Mouse (Mus musculus) midbrain, embryonic 16.5 days (tissue): Measurements from ENCODE around the gene Mmachc. TPM values are rescaled to one million over a fixed set of nuclear protein-coding genes. Genes with fewer than 3 reads are reported as not detected.

ENCODE experiments used
- ATAC-seq: fragments of 200-750 bp; cut with Nextera tagmentation; 2 replicates; pipeline ENCODE4 v1.8.0; 2017; ENCODE audit warnings: moderate TSS enrichment
- H3K27ac ChIP-seq: fragments of 300-500 bp; sonication (generic); 2 replicates; pipeline ENCODE4 v1.5.1; 2014; ENCODE audit warnings: mild to moderate bottlenecking, low read length, mixed read lengths
- H3K27me3 ChIP-seq: fragments of 300-500 bp; sonication (generic); 2 replicates; pipeline ENCODE4 v1.6.1; 2014; ENCODE audit warnings: low read depth, low read length, mixed read lengths; ENCODE audit not compliant: control insufficient read depth, insufficient read depth
- H3K36me3 ChIP-seq: fragments of 300-500 bp; sonication (generic); 2 replicates; pipeline ENCODE4 v1.6.1; 2014; ENCODE audit warnings: mild to moderate bottlenecking, low read length, moderate library complexity, mixed read lengths; ENCODE audit not compliant: control insufficient read depth, insufficient read depth
- H3K4me1 ChIP-seq: fragments of 300-500 bp; sonication (generic); 2 replicates; pipeline ENCODE4 v1.6.1; 2014; ENCODE audit warnings: mild to moderate bottlenecking, low read length, mixed read lengths; ENCODE audit not compliant: control insufficient read depth, insufficient read depth
- H3K4me2 ChIP-seq: fragments of 300-500 bp; sonication (generic); 2 replicates; pipeline ENCODE4 v1.6.1; 2014; ENCODE audit warnings: mild to moderate bottlenecking, low read length, mixed read lengths
- H3K4me3 ChIP-seq: fragments of 300-500 bp; sonication (generic); 2 replicates; pipeline ENCODE4 v1.5.1; 2014; ENCODE audit warnings: low read depth, mild to moderate bottlenecking, low read length, moderate library complexity, mixed read lengths
- H3K9ac ChIP-seq: fragments of 300-500 bp; sonication (generic); 2 replicates; pipeline ENCODE4 v1.6.1; 2014; ENCODE audit warnings: low read depth, low read length, mixed read lengths
- H3K9me3 ChIP-seq: fragments of 300-500 bp; sonication (generic); replicated peaks from 2 replicates; pipeline ENCODE4 v1.6.1; 2014; ENCODE audit warnings: mild to moderate bottlenecking, low read length, mixed read lengths; ENCODE audit not compliant: control insufficient read depth, poor library complexity, severe bottlenecking
- WGBS: fragments of 180-500 bp; shearing (Covaris S2); extraction: QIAGEN DNeasy Blood & Tissue Kit; methylation state at CpG from one replicate; pipeline ENCODE4 v1.1.7; 2014; 5-methylcytosine and 5-hydroxymethylcytosine counted together
- polyA plus RNA-seq: library from polyadenylated mRNA; unstranded; fragments of >200 nt; fragmentation: Nextera tagmentation; extraction: Ambion mirVana; gene quantifications from 2 replicates; pipeline ENCODE4 v1.2.1, GENCODE M21; 2015

The Mmachc gene
- polyA plus RNA-seq, 1 experiment from 2014 or later: 20.9 TPM

DNA sequence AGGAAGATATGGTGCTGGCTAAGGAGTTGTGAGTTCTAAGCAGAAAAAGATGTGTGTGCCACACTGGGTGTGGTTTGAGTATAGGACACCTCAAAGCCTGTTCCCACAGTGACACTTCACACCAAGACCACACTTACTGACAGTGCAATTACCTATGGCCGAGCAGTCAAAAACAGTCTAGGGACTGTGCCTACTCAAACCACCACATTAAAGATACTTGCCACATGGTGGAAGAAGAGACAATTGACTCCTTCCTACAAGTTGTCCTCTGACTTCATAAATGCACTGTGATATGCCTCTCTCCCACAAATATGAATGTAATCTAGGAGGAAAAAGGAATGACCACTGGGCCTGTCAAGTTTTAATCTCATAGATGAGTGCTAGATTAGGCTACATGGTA is 7.2 kb downstream of the Mmachc start:
- ATAC-seq: no peak
- Histone ChIP-seq H3K27me3 (no peaks in the 10 kb centered on the region), H3K36me3 (0 out of 2 replicates have a peak, but pooled peaks cover 4% of the 10 kb centered on the region), H3K9me3 (no peaks in the 10 kb centered on the region), H3K4me1 (no peaks in the 10 kb centered on the region), H3K27ac (no peak overlapping the region), H3K4me3 (no peak overlapping the region), H3K4me2 (no peak overlapping the region), H3K9ac (no peak overlapping the region)
- 97% methylated on average over 1 of the region's 1 CpGs for WGBS

DNA sequence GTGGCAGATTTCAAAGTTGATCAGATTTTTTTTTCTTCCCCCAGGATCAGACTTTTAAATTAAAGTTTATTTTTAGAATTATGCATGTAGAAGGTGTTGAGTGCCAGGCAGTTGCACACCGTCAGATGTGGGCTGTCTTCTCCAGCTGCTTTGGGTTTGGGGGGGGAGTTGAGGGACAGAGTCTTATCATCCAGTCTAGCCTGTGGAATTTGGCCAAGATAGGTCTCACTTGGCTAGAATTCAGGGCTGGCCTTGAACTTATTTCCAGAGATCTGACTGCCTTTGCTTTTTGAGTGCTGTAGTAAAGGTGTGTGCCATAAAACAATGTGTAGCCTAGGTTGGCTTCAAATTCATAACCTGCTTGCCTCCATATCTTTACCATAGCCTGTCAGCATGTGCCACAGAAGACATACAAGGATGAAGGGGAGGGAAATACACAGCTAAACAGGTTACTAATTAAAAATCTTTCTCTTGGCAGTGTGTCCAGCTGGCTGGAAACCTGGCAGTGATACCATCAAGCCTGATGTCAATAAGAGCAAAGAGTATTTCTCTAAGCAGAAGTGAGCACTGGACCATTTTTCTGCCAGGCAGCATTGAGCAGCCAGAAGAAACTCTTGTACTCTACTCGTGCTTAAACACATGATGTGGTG is 9.4 kb downstream of the Mmachc start:
- H3K36me3 ChIP-seq: peaks cover 10% of the 10 kb centered on the region; the same call in 1 of the 2 replicates
- no peaks in the 10 kb centered on the region for H3K4me1 ChIP-seq
- no peak overlapping the region for H3K4me3 ChIP-seq
- no peak for ATAC-seq
- H3K9me3 ChIP-seq: no peaks in the 10 kb centered on the region
- no peaks in the 10 kb centered on the region for H3K27me3 ChIP-seq
- no peak overlapping the region for H3K27ac ChIP-seq
- WGBS: 76% methylated on average over 2 of the region's 2 CpGs
- H3K9ac ChIP-seq: no peak overlapping the region
- H3K4me2 ChIP-seq: no peak overlapping the region

DNA sequence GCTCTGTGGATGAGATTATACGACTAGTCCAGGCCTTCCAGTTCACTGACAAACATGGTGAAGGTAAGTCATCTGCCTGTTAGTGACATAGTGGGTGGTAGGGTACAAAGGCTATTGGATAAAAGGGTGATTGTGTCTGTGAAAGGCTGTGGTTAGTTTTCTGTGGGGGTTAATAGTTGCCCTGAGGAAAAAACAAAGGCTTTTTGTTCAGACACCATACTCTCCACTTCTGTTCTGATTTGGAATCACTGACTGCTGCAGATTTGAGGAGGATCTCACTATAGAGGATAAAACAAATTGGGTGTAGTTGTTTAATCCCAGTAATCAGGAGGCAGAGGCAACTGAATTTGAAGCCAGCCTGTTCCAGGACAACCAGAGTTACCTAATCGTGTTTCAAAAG is 14.4 kb downstream of the Mmachc start:
- 83% methylated on average over 2 of the region's 2 CpGs for WGBS
- Histone ChIP-seq H3K9me3 (no peaks in the 10 kb centered on the region), H3K4me1 (no peaks in the 10 kb centered on the region), H3K27ac (no peak overlapping the region), H3K9ac (no peak overlapping the region), H3K27me3 (no peaks in the 10 kb centered on the region), H3K4me3 (no peak overlapping the region), H3K36me3 (peaks cover 17% of the 10 kb centered on the region; the same call in 1 of the 2 replicates), H3K4me2 (no peak overlapping the region)
- no peak for ATAC-seq

DNA sequence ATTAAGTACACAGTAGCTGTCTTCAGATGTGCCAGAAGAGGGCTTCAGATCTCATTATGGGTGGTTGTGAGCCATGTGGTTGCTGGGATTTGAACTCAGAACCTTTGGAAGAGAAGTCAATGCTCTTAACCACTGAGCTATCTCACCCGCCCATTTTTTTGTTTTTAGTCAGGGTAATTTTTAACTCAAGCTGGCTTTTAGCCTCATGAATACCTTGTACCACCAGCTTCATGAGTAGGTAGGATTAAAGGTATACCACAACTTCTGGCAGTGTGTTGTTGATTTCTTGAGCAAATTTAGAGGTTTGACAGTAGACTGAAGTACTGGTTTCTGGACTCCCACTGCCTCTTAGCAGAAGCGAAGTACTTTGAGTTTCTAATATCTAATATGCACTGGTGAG is 16.1 kb downstream of the Mmachc start:
- ATAC-seq: no peak
- H3K4me3 ChIP-seq: no peak overlapping the region
- H3K9ac ChIP-seq: no peak overlapping the region
- no peaks in the 10 kb centered on the region for H3K27me3 ChIP-seq
- H3K27ac ChIP-seq: no peak overlapping the region
- peaks cover under 1% of the 10 kb centered on the region; the same call in 1 of the 2 replicates for H3K4me1 ChIP-seq
- H3K4me2 ChIP-seq: no peak overlapping the region
- no peaks in the 10 kb centered on the region for H3K9me3 ChIP-seq
- 89% methylated on average over 2 of the region's 2 CpGs for WGBS
- H3K36me3 ChIP-seq: peaks cover 12% of the 10 kb centered on the region; the same call in 1 of the 2 replicates

DNA sequence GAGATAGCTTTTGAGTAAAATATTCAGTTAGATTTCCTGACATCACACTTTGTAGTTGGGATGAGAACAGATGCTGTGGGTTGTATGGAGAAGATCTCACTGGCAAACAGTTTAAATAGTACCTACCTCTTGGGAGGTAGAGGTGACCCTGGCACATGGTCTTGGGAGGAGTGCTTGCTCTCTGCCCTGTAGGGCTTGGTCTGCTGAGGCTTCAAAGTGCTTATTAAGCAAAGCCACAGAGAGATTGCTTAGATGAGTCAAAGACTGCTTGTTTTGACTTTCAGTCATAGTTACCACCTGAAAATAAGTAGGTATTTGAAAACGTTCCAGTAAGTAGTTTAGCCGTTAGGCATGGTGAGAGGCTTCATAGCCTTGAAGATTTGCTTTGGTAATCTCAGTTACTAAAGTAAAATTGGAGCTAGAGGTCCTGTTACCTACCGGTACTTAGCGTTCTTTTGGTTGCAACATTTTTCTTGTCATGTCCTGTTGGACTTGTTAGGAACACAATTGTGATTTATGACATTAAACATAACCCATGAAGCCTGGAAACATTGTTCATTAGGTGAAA is 18.8 kb downstream of the Mmachc start:
- H3K4me2 ChIP-seq: no peak overlapping the region
- no peaks in the 10 kb centered on the region for H3K9me3 ChIP-seq
- peaks cover 11% of the 10 kb centered on the region for H3K4me1 ChIP-seq
- 91% methylated on average over 4 of the region's 4 CpGs for WGBS
- 0 out of 2 replicates have a peak, but pooled peaks cover 8% of the 10 kb centered on the region for H3K36me3 ChIP-seq
- no peak for ATAC-seq
- no peak overlapping the region for H3K4me3 ChIP-seq
- no peaks in the 10 kb centered on the region for H3K27me3 ChIP-seq
- H3K27ac ChIP-seq: no peak overlapping the region
- H3K9ac ChIP-seq: no peak overlapping the region

DNA sequence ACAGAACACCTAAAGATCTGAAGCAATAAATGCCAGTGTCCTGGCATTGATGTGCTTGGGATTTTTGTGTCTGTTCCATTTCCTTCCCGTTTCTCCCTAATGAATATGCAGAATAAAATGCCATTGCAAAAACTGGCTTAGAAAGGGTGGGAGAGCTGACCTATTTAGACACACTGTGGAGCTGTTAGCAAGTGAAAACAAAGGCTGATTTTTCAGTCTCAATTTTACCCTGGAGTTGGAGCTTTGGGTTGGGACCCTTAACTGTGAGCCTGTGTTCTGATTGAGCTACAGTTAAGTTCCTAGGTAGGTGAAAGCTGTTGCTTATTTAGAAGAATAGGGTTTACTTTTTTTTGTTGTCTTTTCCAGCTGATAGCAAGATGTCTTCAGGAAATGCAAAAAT is 21.2 kb downstream of the Mmachc start:
- ATAC-seq: no peak
- WGBS: 12% methylated on average over 1 of the region's 1 CpGs
- Histone ChIP-seq H3K27ac (no peak overlapping the region), H3K9me3 (no peaks in the 10 kb centered on the region), H3K4me3 (no peak overlapping the region; the same call in 1 of the 2 replicates), H3K27me3 (no peaks in the 10 kb centered on the region), H3K36me3 (no peaks in the 10 kb centered on the region), H3K9ac (no peak overlapping the region), H3K4me2 (peak overlapping the region; percentile 64), H3K4me1 (peaks cover 11% of the 10 kb centered on the region)

DNA sequence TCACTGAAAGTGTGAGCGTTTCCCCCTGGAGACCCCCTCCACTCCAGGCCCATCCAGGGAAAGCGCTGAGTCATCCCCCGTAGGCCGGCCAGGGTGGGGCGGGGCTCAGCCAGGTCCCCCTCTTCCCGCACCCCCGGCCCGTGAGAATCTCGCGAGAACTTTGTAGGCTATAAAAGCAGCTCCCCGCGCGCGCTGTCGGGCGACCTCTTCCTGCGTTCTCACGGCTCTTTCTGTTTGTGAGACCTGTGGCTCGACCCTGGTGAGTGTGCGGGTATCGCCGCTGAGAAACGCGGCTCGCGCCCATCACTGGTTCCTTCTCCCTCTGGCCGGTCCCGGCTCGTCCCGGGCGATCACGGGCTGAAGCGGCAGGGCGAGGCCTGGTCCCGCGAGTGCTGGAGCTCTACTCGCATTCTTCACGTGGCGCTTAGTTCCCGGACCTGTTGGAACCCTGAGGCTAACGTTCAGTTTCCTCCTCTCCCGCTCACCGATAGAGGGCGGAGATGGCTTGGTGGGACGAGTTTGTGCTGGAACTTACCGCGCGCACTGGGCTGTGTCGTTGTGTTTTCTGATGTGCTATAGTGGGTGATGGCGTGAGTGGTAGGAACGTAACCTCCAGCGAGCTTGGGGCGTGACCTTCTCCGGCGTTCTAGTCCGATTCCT is 22.7 kb downstream of the Mmachc start, which contains the start of gene Prdx1:
Prdx1 (plus strand) TSS at position 143 of the 660 bp plus-strand sequence.
- Histone ChIP-seq H3K4me2 (peak within 1 kb of the TSS; percentile 64), H3K4me1 (peaks cover 11% of the 10 kb centered on the region), H3K9ac (peak within 1 kb of the TSS; percentile 74), H3K36me3 (no peaks in the 10 kb centered on the region), H3K9me3 (no peaks in the 10 kb centered on the region), H3K27me3 (no peaks in the 10 kb centered on the region), H3K4me3 (peak within 1 kb of the TSS; percentile 74), H3K27ac (peak within 1 kb of the TSS; percentile 82)
- WGBS: under 1% methylated on average over 56 of the region's 56 CpGs
- ATAC-seq: peak; percentile 96

DNA sequence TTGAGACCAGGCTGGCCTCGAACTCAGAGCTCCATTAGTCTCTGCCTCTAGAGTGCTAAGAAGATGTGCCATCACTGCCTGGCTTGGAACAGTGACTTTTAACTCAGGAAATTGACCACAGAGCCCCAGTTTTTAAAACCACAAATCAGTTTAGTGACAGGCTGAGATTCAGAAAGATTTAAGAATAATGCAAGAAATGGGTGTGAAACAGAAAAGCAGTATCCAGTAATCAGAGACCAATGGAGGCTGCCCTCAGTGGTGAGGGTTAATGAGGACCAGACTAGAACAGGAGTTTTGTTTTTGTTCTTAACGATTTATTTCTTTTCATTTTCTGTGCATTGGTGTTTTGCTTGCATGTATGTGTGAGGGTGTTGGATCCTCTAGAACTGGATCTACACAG is 23.5 kb downstream of the Mmachc start:
- H3K4me1 ChIP-seq: peaks cover 11% of the 10 kb centered on the region
- no peak overlapping the region for H3K4me3 ChIP-seq
- H3K27ac ChIP-seq: no peak overlapping the region
- peak overlapping the region; percentile 64 for H3K4me2 ChIP-seq
- no peaks in the 10 kb centered on the region for H3K27me3 ChIP-seq
- H3K9ac ChIP-seq: peak overlapping the region; percentile 74; the same call in 1 of the 2 replicates
- ATAC-seq: no peak
- H3K36me3 ChIP-seq: no peaks in the 10 kb centered on the region
- no peaks in the 10 kb centered on the region for H3K9me3 ChIP-seq
- WGBS: 79% methylated on average over 2 of the region's 2 CpGs

DNA sequence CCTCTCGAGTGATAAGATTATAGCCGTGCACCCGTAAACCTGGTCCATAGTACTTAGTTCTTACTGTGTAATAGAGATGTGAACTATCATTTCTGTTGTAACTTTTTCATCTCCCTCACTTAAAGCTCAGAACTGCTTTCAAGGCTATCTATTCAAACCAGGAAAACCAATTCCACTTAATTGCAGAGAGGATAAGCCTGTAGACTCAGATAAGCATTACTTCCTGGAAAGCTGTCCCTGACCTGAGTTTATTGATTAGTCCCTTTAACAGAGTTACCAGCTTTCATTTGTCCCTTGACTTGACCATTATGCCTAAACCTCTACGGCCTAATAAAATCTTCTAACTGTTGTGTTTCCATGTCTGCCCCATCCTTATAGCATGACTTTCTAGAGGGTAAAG is 24.2 kb downstream of the Mmachc start:
- H3K27ac ChIP-seq: no peak overlapping the region
- H3K36me3 ChIP-seq: no peaks in the 10 kb centered on the region
- WGBS: 92% methylated on average over 4 of the region's 4 CpGs
- H3K9me3 ChIP-seq: no peaks in the 10 kb centered on the region
- no peak overlapping the region for H3K9ac ChIP-seq
- no peak overlapping the region for H3K4me2 ChIP-seq
- peaks cover 11% of the 10 kb centered on the region for H3K4me1 ChIP-seq
- H3K4me3 ChIP-seq: no peak overlapping the region
- ATAC-seq: no peak
- no peaks in the 10 kb centered on the region for H3K27me3 ChIP-seq
